Mouse (Mus musculus): Measurements from ENCODE around the gene Fcho1. TPM values are rescaled to one million over a fixed set of nuclear protein-coding genes. Genes with fewer than 3 reads are reported as not detected.

Fcho1 gene
- polyA plus RNA-seq, 1 experiment from 2014 or later: 6.1 TPM

- H3K4me3 ChIP-seq (replicated peaks; ENCODE audit: low read length): peak overlapping the region; percentile 18
- H3K36me3 ChIP-seq (ENCODE audit: control insufficient read depth, insufficient read depth, low read length): no peaks in the 10 kb centered on the region
- peaks cover 6% of the 10 kb centered on the region for H3K4me1 ChIP-seq (ENCODE audit: control insufficient read depth, insufficient read depth, low read length)
- peaks cover 76% of the 10 kb centered on the region for H3K27me3 ChIP-seq (ENCODE audit: control insufficient read depth, insufficient read depth, low read length)
- ATAC-seq (ENCODE audit: insufficient read depth, low FRiP score): no peak
- H3K9ac ChIP-seq (ENCODE audit: low read length): no peak overlapping the region
- WGBS: 17% methylated on average over 30 of the region's 30 CpGs
- H3K4me2 ChIP-seq (ENCODE audit: low read depth, low read length): no peak overlapping the region
- no peaks in the 10 kb centered on the region for H3K9me3 ChIP-seq (replicated peaks; ENCODE audit: control insufficient read depth, low read length)
- no peak overlapping the region for H3K27ac ChIP-seq (ENCODE audit: low read length)
Observed at GRCm38 (mm10) chr8:71692509-71692908, 33.0 kb downstream of the Fcho1 start.

DNA sequence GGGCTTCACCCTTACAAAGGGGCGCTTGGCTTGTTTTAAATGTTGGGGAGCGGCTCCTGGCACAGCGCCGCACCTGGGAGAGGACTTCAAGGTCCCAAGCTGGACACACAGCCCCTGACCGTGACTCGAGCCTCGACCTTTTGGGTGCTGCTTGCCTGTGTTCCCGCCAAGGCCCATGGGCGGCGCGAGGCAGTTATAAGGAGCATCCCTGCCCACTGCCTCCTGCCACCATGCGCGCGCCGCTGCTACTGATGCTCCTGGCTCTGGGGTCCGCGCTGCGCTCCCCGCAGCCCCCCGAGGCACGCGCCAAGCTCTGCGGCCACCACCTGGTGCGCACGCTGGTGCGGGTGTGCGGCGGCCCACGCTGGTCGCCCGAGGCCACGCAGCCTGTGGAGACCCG, 36.5 kb downstream of the Fcho1 start, which contains the start of gene Insl3:
Gene Insl3, plus strand, starts transcription at position 187 of the 400 bp plus-strand sequence.
- Histone ChIP-seq H3K4me2 (ENCODE audit: low read depth, low read length) (no peak within 1 kb of the TSS), H3K9ac (ENCODE audit: low read length) (no peak within 1 kb of the TSS), H3K4me1 (ENCODE audit: control insufficient read depth, insufficient read depth, low read length) (peaks cover 19% of the 10 kb centered on the region), H3K27me3 (ENCODE audit: control insufficient read depth, insufficient read depth, low read length) (peaks cover 100% of the 10 kb centered on the region), H3K36me3 (ENCODE audit: control insufficient read depth, insufficient read depth, low read length) (no peaks in the 10 kb centered on the region), H3K27ac (ENCODE audit: low read length) (no peak within 1 kb of the TSS), H3K4me3 (replicated peaks; ENCODE audit: low read length) (no peak within 1 kb of the TSS), H3K9me3 (replicated peaks; ENCODE audit: control insufficient read depth, low read length) (no peaks in the 10 kb centered on the region)
- 10% methylated on average over 33 of the region's 33 CpGs for WGBS
- ATAC-seq (ENCODE audit: insufficient read depth, low FRiP score): no peak

- ATAC-seq (ENCODE audit: insufficient read depth, low FRiP score): no peak
- H3K27me3 ChIP-seq (ENCODE audit: control insufficient read depth, insufficient read depth, low read length): peaks cover 100% of the 10 kb centered on the region
- no peak overlapping the region for H3K4me2 ChIP-seq (ENCODE audit: low read depth, low read length)
- no peak overlapping the region for H3K27ac ChIP-seq (ENCODE audit: low read length)
- no peaks in the 10 kb centered on the region for H3K36me3 ChIP-seq (ENCODE audit: control insufficient read depth, insufficient read depth, low read length)
- no peak overlapping the region for H3K4me3 ChIP-seq (replicated peaks; ENCODE audit: low read length)
- H3K9me3 ChIP-seq (replicated peaks; ENCODE audit: control insufficient read depth, low read length): no peaks in the 10 kb centered on the region
- WGBS: 9% methylated on average over 8 of the region's 8 CpGs
- H3K9ac ChIP-seq (ENCODE audit: low read length): no peak overlapping the region
- peaks cover 15% of the 10 kb centered on the region for H3K4me1 ChIP-seq (ENCODE audit: control insufficient read depth, insufficient read depth, low read length)
Observed at GRCm38 (mm10) chr8:71687616-71688015, 37.9 kb downstream of the Fcho1 start.

- no peak overlapping the region for H3K27ac ChIP-seq (ENCODE audit: low read length)
- peak overlapping the region; percentile 44 for H3K4me2 ChIP-seq (ENCODE audit: low read depth, low read length)
- H3K36me3 ChIP-seq (ENCODE audit: control insufficient read depth, insufficient read depth, low read length): no peaks in the 10 kb centered on the region
- ATAC-seq (ENCODE audit: insufficient read depth, low FRiP score): peak; percentile 39; the same call in 1 of the 2 replicates
- peak overlapping the region; percentile 20 for H3K4me3 ChIP-seq (replicated peaks; ENCODE audit: low read length)
- H3K9ac ChIP-seq (ENCODE audit: low read length): no peak overlapping the region
- H3K9me3 ChIP-seq (replicated peaks; ENCODE audit: control insufficient read depth, low read length): no peaks in the 10 kb centered on the region
- peaks cover 99% of the 10 kb centered on the region for H3K27me3 ChIP-seq (ENCODE audit: control insufficient read depth, insufficient read depth, low read length)
- peaks cover 20% of the 10 kb centered on the region for H3K4me1 ChIP-seq (ENCODE audit: control insufficient read depth, insufficient read depth, low read length)
- WGBS: 9% methylated on average over 23 of the region's 23 CpGs
Observed at GRCm38 (mm10) chr8:71686143-71686734, 39.3 kb downstream of the Fcho1 start.

GRCm38 (mm10) chr8:71685573-71685972, 39.9 kb downstream of the Fcho1 start:
- Histone ChIP-seq H3K9ac (ENCODE audit: low read length) (no peak overlapping the region), H3K9me3 (replicated peaks; ENCODE audit: control insufficient read depth, low read length) (no peaks in the 10 kb centered on the region), H3K27ac (ENCODE audit: low read length) (no peak overlapping the region), H3K4me1 (ENCODE audit: control insufficient read depth, insufficient read depth, low read length) (peaks cover 20% of the 10 kb centered on the region), H3K27me3 (ENCODE audit: control insufficient read depth, insufficient read depth, low read length) (peaks cover 99% of the 10 kb centered on the region), H3K4me2 (ENCODE audit: low read depth, low read length) (peak overlapping the region; percentile 44), H3K36me3 (ENCODE audit: control insufficient read depth, insufficient read depth, low read length) (no peaks in the 10 kb centered on the region), H3K4me3 (replicated peaks; ENCODE audit: low read length) (peak overlapping the region; percentile 20)
- WGBS: 18% methylated on average over 29 of the region's 29 CpGs
- ATAC-seq (ENCODE audit: insufficient read depth, low FRiP score): no peak; the same call in 1 of the 2 replicates

DNA sequence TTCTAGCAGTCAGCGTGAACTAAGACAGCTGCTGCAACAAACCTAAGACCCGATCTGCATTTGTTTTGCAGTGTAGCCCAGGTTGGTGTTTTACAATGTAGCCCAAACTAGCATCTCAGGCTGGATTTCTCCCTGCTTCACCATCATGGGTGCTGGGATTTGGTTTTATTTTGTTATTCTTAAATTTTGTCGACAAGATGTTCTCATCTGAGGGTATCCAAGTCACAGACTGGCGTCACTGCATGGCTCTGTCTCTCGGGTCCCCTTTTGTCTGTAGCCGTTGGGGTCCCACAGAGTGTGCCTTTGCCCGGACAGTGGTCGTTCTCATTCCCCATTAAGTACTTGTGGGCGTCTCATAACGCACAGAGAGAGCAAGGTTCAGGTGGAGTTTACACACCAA, 40.8 kb downstream of the Fcho1 start:
- Histone ChIP-seq H3K4me2 (ENCODE audit: low read depth, low read length) (no peak overlapping the region), H3K36me3 (ENCODE audit: control insufficient read depth, insufficient read depth, low read length) (no peaks in the 10 kb centered on the region), H3K9ac (ENCODE audit: low read length) (no peak overlapping the region), H3K9me3 (replicated peaks; ENCODE audit: control insufficient read depth, low read length) (no peaks in the 10 kb centered on the region), H3K27me3 (ENCODE audit: control insufficient read depth, insufficient read depth, low read length) (peaks cover 99% of the 10 kb centered on the region), H3K4me3 (replicated peaks; ENCODE audit: low read length) (no peak overlapping the region), H3K27ac (ENCODE audit: low read length) (no peak overlapping the region), H3K4me1 (ENCODE audit: control insufficient read depth, insufficient read depth, low read length) (peaks cover 22% of the 10 kb centered on the region)
- ATAC-seq (ENCODE audit: insufficient read depth, low FRiP score): no peak
- 33% methylated on average over 10 of the region's 10 CpGs for whole genome bisulfite sequencing

DNA sequence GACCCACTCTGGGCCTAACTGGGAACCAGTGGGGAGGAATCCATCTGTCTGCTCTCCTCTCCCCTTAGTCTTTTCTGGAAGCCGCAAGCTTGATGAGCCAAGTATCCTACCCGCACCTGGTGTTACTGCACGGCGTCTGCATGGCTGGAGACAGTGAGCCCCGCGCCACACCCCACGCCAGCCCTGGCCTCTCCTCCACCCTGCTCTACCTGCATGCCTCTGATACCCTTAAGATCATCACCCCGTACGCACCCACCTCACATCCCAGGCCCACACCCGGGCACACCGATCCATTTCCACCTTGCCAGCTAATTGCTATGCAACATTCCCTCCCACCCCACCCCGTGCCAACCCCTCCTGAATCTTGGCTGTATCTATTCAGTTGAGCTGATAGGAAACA, 42.7 kb downstream of the Fcho1 start:
- H3K4me3 ChIP-seq (replicated peaks; ENCODE audit: low read length): no peak overlapping the region
- 78% methylated on average over 12 of the region's 12 CpGs for WGBS
- no peak for ATAC-seq (ENCODE audit: insufficient read depth, low FRiP score)
- H3K9me3 ChIP-seq (replicated peaks; ENCODE audit: control insufficient read depth, low read length): no peaks in the 10 kb centered on the region
- H3K4me1 ChIP-seq (ENCODE audit: control insufficient read depth, insufficient read depth, low read length): peaks cover 27% of the 10 kb centered on the region
- no peak overlapping the region for H3K9ac ChIP-seq (ENCODE audit: low read length)
- no peak overlapping the region for H3K27ac ChIP-seq (ENCODE audit: low read length)
- H3K27me3 ChIP-seq (ENCODE audit: control insufficient read depth, insufficient read depth, low read length): peaks cover 89% of the 10 kb centered on the region
- H3K4me2 ChIP-seq (ENCODE audit: low read depth, low read length): no peak overlapping the region
- no peaks in the 10 kb centered on the region for H3K36me3 ChIP-seq (ENCODE audit: control insufficient read depth, insufficient read depth, low read length)

DNA sequence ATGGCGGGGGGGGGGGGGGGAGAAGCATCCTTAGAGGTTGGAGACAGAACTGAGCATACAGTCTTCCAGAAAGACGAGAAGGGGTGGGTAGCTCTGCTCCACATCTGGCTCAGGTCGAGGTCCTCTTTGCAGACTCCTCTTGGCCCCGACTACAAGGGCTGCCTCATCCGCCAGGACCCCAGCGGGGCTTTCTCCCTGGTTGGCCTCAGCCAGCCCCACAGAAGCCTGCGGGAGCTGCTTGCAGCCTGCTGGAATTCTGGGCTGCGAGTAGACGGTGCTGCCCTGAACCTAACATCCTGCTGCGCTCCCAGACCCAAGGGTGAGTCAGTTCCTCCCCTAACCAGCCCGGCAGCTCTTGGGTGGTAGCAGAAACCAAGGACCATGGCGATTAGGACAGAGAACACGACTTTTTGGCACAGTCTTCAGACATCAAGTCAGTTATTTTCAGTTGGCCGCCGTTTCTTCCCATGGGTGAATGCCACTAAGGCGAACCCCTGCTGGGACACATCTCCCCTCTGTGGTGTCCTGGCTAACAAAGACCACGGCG, 44.1 kb downstream of the Fcho1 start:
- H3K4me2 ChIP-seq (ENCODE audit: low read depth, low read length): no peak overlapping the region
- H3K36me3 ChIP-seq (ENCODE audit: control insufficient read depth, insufficient read depth, low read length): no peaks in the 10 kb centered on the region
- no peak overlapping the region for H3K9ac ChIP-seq (ENCODE audit: low read length)
- ATAC-seq (ENCODE audit: insufficient read depth, low FRiP score): no peak
- peaks cover 75% of the 10 kb centered on the region for H3K27me3 ChIP-seq (ENCODE audit: control insufficient read depth, insufficient read depth, low read length)
- no peaks in the 10 kb centered on the region for H3K9me3 ChIP-seq (replicated peaks; ENCODE audit: control insufficient read depth, low read length)
- WGBS: 25% methylated on average over 17 of the region's 18 CpGs
- peaks cover 24% of the 10 kb centered on the region for H3K4me1 ChIP-seq (ENCODE audit: control insufficient read depth, insufficient read depth, low read length)
- no peak overlapping the region for H3K27ac ChIP-seq (ENCODE audit: low read length)
- no peak overlapping the region for H3K4me3 ChIP-seq (replicated peaks; ENCODE audit: low read length)

DNA sequence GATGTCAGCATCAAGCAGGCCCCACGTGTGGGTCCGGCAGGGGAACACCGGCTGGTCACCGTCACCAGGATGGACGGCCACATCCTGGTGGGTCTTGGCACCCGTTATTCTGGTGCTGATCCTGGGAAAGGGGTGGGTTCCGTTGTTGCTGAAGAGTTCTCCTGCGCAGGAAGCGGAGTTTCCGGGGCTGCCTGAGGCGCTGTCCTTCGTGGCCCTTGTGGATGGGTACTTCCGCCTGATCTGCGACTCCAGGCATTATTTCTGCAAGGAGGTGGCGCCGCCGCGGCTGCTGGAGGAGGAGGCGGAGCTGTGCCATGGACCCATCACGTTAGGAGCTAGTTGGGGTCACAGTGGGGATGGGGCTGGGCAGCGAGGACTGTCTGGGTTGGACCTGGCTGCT, 45.0 kb downstream of the Fcho1 start:
- no peak overlapping the region for H3K4me3 ChIP-seq (replicated peaks; ENCODE audit: low read length)
- H3K9ac ChIP-seq (ENCODE audit: low read length): no peak overlapping the region
- peaks cover 14% of the 10 kb centered on the region for H3K4me1 ChIP-seq (ENCODE audit: control insufficient read depth, insufficient read depth, low read length)
- WGBS: 30% methylated on average over 21 of the region's 21 CpGs
- H3K4me2 ChIP-seq (ENCODE audit: low read depth, low read length): 0 out of 2 replicates have a peak overlapping the region, but pooled peaks have one; percentile 12
- no peak for ATAC-seq (ENCODE audit: insufficient read depth, low FRiP score)
- no peaks in the 10 kb centered on the region for H3K9me3 ChIP-seq (replicated peaks; ENCODE audit: control insufficient read depth, low read length)
- H3K36me3 ChIP-seq (ENCODE audit: control insufficient read depth, insufficient read depth, low read length): no peaks in the 10 kb centered on the region
- no peak overlapping the region for H3K27ac ChIP-seq (ENCODE audit: low read length)
- peaks cover 65% of the 10 kb centered on the region for H3K27me3 ChIP-seq (ENCODE audit: control insufficient read depth, insufficient read depth, low read length)
